Mouse (Mus musculus): ENCODE results near the gene Gm29609. TPM values are rescaled to one million over a fixed set of nuclear protein-coding genes. Genes with fewer than 3 reads are reported as not detected.

The Gm29609 gene
- polyA plus RNA-seq (2014; fragmentation: Illumina TruSeq; extraction: RNeasy Lipid Tissue Mini Kit (QIAGEN cat#74804); ENCODE audit: low read depth, low replicate concordance): 0.13 TPM

GRCm38 (mm10) chr5:31179766-31180630, at the start of gene Gm29609, which contains the start of gene Gtf3c2:
Gene Gm29609 (minus strand): TSS chr5:31179911.
Gene Gtf3c2 (minus strand): TSS chr5:31180144.

GRCm38 (mm10) chr5:31220448-31221303, 41.0 kb upstream of the Gm29609 start, which contains the start of gene Ppm1g:
Gene Ppm1g (minus strand): TSS chr5:31220687.

GRCm38 (mm10) chr5:31201742-31202590, 22.3 kb upstream of the Gm29609 start, which contains the start of gene Zfp513:
Gene Zfp513 (minus strand): TSS chr5:31202303.

GRCm38 (mm10) chr5:31192939-31193630, 13.4 kb upstream of the Gm29609 start, which contains the start of the genes Snx17 and Eif2b4:
Gene Snx17 (plus strand): TSS chr5:31193227.
Gene Eif2b4 (minus strand): TSS chr5:31193430.

GRCm38 (mm10) chr5:31154152-31154553, 25.6 kb downstream of the Gm29609 start, which contains the start of gene Mpv17:
Gene Mpv17 (minus strand): TSS chr5:31154251.

GRCm38 (mm10) chr5:31138241-31138967, 41.3 kb downstream of the Gm29609 start, which contains the start of gene Ucn:
Gene Ucn (minus strand): TSS chr5:31138829.

GRCm38 (mm10) chr5:31116354-31116753, 63.4 kb downstream of the Gm29609 start, which contains the start of gene Trim54:
Gene Trim54 (plus strand): TSS chr5:31116712.

GRCm38 (mm10) chr5:31108000-31108490, 71.7 kb downstream of the Gm29609 start, which contains the start of gene Slc30a3:
Gene Slc30a3 (minus strand): TSS chr5:31108237.

GRCm38 (mm10) chr5:31105814-31106335, 73.8 kb downstream of the Gm29609 start, which contains the start of gene Dnajc5g:
Gene Dnajc5g (plus strand): TSS chr5:31106285.

Other genes with a start within 250 kb of the Gm29609 start
- not detected for gene Cgref1, start 234.3 kb downstream of the Gm29609 start, polyA plus RNA-seq (2014; fragmentation: Illumina TruSeq; extraction: RNeasy Lipid Tissue Mini Kit (QIAGEN cat#74804); ENCODE audit: low read depth, low replicate concordance)
- gene Preb, start 219.6 kb downstream of the Gm29609 start, polyA plus RNA-seq (2014; fragmentation: Illumina TruSeq; extraction: RNeasy Lipid Tissue Mini Kit (QIAGEN cat#74804); ENCODE audit: low read depth, low replicate concordance): 34.2 TPM
- not detected for gene Tcf23, start 211.2 kb downstream of the Gm29609 start, polyA plus RNA-seq (2014; fragmentation: Illumina TruSeq; extraction: RNeasy Lipid Tissue Mini Kit (QIAGEN cat#74804); ENCODE audit: low read depth, low replicate concordance)
- gene Atraid, start 131.6 kb downstream of the Gm29609 start, polyA plus RNA-seq (2014; fragmentation: Illumina TruSeq; extraction: RNeasy Lipid Tissue Mini Kit (QIAGEN cat#74804); ENCODE audit: low read depth, low replicate concordance): 116 TPM
- gene Slc5a6, start 131.0 kb downstream of the Gm29609 start, polyA plus RNA-seq (2014; fragmentation: Illumina TruSeq; extraction: RNeasy Lipid Tissue Mini Kit (QIAGEN cat#74804); ENCODE audit: low read depth, low replicate concordance): 1.8 TPM
- 0.29 TPM for gene Cad, start 125.1 kb downstream of the Gm29609 start, polyA plus RNA-seq (2014; fragmentation: Illumina TruSeq; extraction: RNeasy Lipid Tissue Mini Kit (QIAGEN cat#74804); ENCODE audit: low read depth, low replicate concordance)
- gene Dnajc5g, start 73.6 kb downstream of the Gm29609 start, polyA plus RNA-seq (2014; fragmentation: Illumina TruSeq; extraction: RNeasy Lipid Tissue Mini Kit (QIAGEN cat#74804); ENCODE audit: low read depth, low replicate concordance): not detected
- not detected for gene Slc30a3, start 71.7 kb downstream of the Gm29609 start, polyA plus RNA-seq (2014; fragmentation: Illumina TruSeq; extraction: RNeasy Lipid Tissue Mini Kit (QIAGEN cat#74804); ENCODE audit: low read depth, low replicate concordance)
- not detected for gene Trim54, start 63.2 kb downstream of the Gm29609 start, polyA plus RNA-seq (2014; fragmentation: Illumina TruSeq; extraction: RNeasy Lipid Tissue Mini Kit (QIAGEN cat#74804); ENCODE audit: low read depth, low replicate concordance)
- gene Ucn, start 41.1 kb downstream of the Gm29609 start, polyA plus RNA-seq (2014; fragmentation: Illumina TruSeq; extraction: RNeasy Lipid Tissue Mini Kit (QIAGEN cat#74804); ENCODE audit: low read depth, low replicate concordance): not detected
- 31.4 TPM for gene Mpv17, start 25.7 kb downstream of the Gm29609 start, polyA plus RNA-seq (2014; fragmentation: Illumina TruSeq; extraction: RNeasy Lipid Tissue Mini Kit (QIAGEN cat#74804); ENCODE audit: low read depth, low replicate concordance)
- 30.5 TPM for gene Gtf3c2, start 233 bp upstream of the Gm29609 start, polyA plus RNA-seq (2014; fragmentation: Illumina TruSeq; extraction: RNeasy Lipid Tissue Mini Kit (QIAGEN cat#74804); ENCODE audit: low read depth, low replicate concordance)
- gene Snx17, start 13.3 kb upstream of the Gm29609 start, polyA plus RNA-seq (2014; fragmentation: Illumina TruSeq; extraction: RNeasy Lipid Tissue Mini Kit (QIAGEN cat#74804); ENCODE audit: low read depth, low replicate concordance): 8.9 TPM
- 3.8 TPM for gene Eif2b4, start 13.5 kb upstream of the Gm29609 start, polyA plus RNA-seq (2014; fragmentation: Illumina TruSeq; extraction: RNeasy Lipid Tissue Mini Kit (QIAGEN cat#74804); ENCODE audit: low read depth, low replicate concordance)
- gene Zfp513, start 22.4 kb upstream of the Gm29609 start, polyA plus RNA-seq (2014; fragmentation: Illumina TruSeq; extraction: RNeasy Lipid Tissue Mini Kit (QIAGEN cat#74804); ENCODE audit: low read depth, low replicate concordance): 1.4 TPM
- gene Ppm1g, start 40.8 kb upstream of the Gm29609 start, polyA plus RNA-seq (2014; fragmentation: Illumina TruSeq; extraction: RNeasy Lipid Tissue Mini Kit (QIAGEN cat#74804); ENCODE audit: low read depth, low replicate concordance): 13.4 TPM
- 45.4 TPM for gene Nrbp1, start 61.0 kb upstream of the Gm29609 start, polyA plus RNA-seq (2014; fragmentation: Illumina TruSeq; extraction: RNeasy Lipid Tissue Mini Kit (QIAGEN cat#74804); ENCODE audit: low read depth, low replicate concordance)
- gene Gm9970, start 61.3 kb upstream of the Gm29609 start, polyA plus RNA-seq (2014; fragmentation: Illumina TruSeq; extraction: RNeasy Lipid Tissue Mini Kit (QIAGEN cat#74804); ENCODE audit: low read depth, low replicate concordance): not detected
- 1.0 TPM for gene Krtcap3, start 71.8 kb upstream of the Gm29609 start, polyA plus RNA-seq (2014; fragmentation: Illumina TruSeq; extraction: RNeasy Lipid Tissue Mini Kit (QIAGEN cat#74804); ENCODE audit: low read depth, low replicate concordance)
- gene Ift172, start 111.2 kb upstream of the Gm29609 start, polyA plus RNA-seq (2014; fragmentation: Illumina TruSeq; extraction: RNeasy Lipid Tissue Mini Kit (QIAGEN cat#74804); ENCODE audit: low read depth, low replicate concordance): 6.5 TPM
- gene Fndc4, start 116.2 kb upstream of the Gm29609 start, polyA plus RNA-seq (2014; fragmentation: Illumina TruSeq; extraction: RNeasy Lipid Tissue Mini Kit (QIAGEN cat#74804); ENCODE audit: low read depth, low replicate concordance): 27.8 TPM
- gene Gckr, start 117.5 kb upstream of the Gm29609 start, polyA plus RNA-seq (2014; fragmentation: Illumina TruSeq; extraction: RNeasy Lipid Tissue Mini Kit (QIAGEN cat#74804); ENCODE audit: low read depth, low replicate concordance): 78.9 TPM